ENCODE assay signal across 14 mouse cellular contexts in the genomic region with DNA sequence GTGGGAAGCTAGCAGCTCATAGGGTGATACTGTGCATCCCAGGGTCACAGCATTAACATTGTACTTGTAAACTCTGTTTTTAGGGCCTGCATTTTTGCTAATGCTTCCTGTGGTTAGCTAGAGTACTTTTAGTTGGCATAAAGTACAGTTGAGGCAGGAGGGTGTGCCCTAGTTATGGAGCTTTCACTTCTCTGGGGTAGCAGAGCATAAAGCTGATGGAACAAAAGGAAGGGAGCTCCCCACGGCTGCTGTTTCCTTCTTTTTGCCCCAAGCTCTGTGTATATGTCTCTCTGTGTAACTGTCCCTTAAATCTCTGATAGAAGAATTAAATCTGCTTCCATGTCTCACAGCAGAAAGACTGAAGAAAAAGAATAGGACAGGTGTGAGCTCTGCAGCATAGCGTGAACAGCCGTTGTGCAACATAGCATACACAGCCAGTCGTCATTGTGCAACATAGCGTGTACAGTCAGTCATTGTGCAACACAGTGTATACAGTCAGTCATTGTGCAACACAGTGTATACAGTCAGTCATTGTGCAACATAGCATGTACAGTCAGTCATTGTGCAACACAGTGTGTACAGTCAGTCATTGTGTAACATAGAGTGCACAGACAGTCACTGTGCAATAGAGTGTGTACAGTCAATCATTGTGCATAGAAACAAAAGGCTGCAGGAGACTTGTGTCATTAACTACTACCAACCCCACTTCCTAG. TPM values are rescaled to one million over a fixed set of nuclear protein-coding genes. Genes with fewer than 3 reads are reported as not detected.
A peak's percentile ranks its signal among the peaks of the same experiment; 100 is the strongest.
DNase-seq lines count a peak whose midpoint lies in the region; ATAC-seq and TF ChIP-seq lines count a peak whose summit lies in the region.
"Had no signal": no experiment of that assay in that cellular context is flagged by ENCODE, and none has a peak within 500 bp of the region (broad histone marks: within the 10 kb centered on the region; RNA-seq: fewer than 3 reads in every experiment).

No protein-coding gene starts in this region.

- WGBS in intestine, embryonic 16.5 days, result 92% methylated on average over 5 of the region's 5 CpGs
- WGBS in intestine, embryonic 15.5 days, result 91% methylated on average over 5 of the region's 5 CpGs

- H3K79me2 ChIP-seq in CH12.LX (replicated peaks; ENCODE audit: control insufficient read depth, extremely low read depth, insufficient read depth, poor library complexity, severe bottlenecking), result no peaks in the 10 kb centered on the region

- TF ChIP-seq EP300 in CH12.LX (IDR thresholded peaks at IDR 0.05; ENCODE audit: low read length), result no peak; the same call in 1 of the 2 replicates

- in situ Hi-C loops in CH12.LX (cut with MboI; ENCODE audit: low pct_ligation_motif_present, low pct_unique_long_range_greater_than_20kb, low sequenced_read_pairs), result no loop called here

- H3K27me3 ChIP-seq in intestine, embryonic 16.5 days (replicated peaks; ENCODE audit: control insufficient read depth, insufficient read depth, low read length), result no peaks in the 10 kb centered on the region
- no peaks in the 10 kb centered on the region for H3K27me3 ChIP-seq in intestine, embryonic 15.5 days (replicated peaks)
- H3K27me3 ChIP-seq in CH12.LX (replicated peaks), result no peaks in the 10 kb centered on the region
- H3K27me3 ChIP-seq: kidney, embryonic 15.5 days had no signal

- no peak overlapping the region for H3K27ac ChIP-seq in intestine, embryonic 16.5 days (ENCODE audit: low read length)
- no peak overlapping the region for H3K27ac ChIP-seq in intestine, embryonic 15.5 days
- H3K27ac ChIP-seq in CH12.LX (ENCODE audit: insufficient read depth, low read depth), result peak overlapping the region; percentile 87
- H3K27ac ChIP-seq: kidney, embryonic 15.5 days had no signal

- ATAC-seq in intestine, embryonic 16.5 days, result peak; percentile 44; the same call in 1 of the 2 replicates
- no peak for ATAC-seq in intestine, embryonic 15.5 days
- peak; percentile 84 for ATAC-seq in common myeloid progenitor, adult 5-6 weeks (replicated peaks; ENCODE audit: low read depth, poor library complexity, severe bottlenecking)
- ATAC-seq in megakaryocyte, adult 5-6 weeks (ENCODE audit: poor library complexity, severe bottlenecking), result peak; percentile 94

- no peaks in the 10 kb centered on the region for H3K9me3 ChIP-seq in intestine, embryonic 16.5 days (ENCODE audit: control insufficient read depth, low read length)
- H3K9me3 ChIP-seq in intestine, embryonic 15.5 days, result no peaks in the 10 kb centered on the region
- H3K9me3 ChIP-seq in CH12.LX (replicated peaks; ENCODE audit: low read length), result no peaks in the 10 kb centered on the region
- H3K9me3 ChIP-seq: kidney, embryonic 15.5 days had no signal

- TF ChIP-seq POLR2A in CH12.LX (IDR thresholded peaks at IDR 0.05; ENCODE audit: low read depth, low read length), result no peak

- peaks cover 2% of the 10 kb centered on the region; the same call in 1 of the 2 replicates for H3K36me3 ChIP-seq in intestine, embryonic 16.5 days (ENCODE audit: control insufficient read depth, insufficient read depth, low read length)
- no peaks in the 10 kb centered on the region for H3K36me3 ChIP-seq in intestine, embryonic 15.5 days
- peaks cover 39 to 75% of the 10 kb centered on the region in 2 experiments for H3K36me3 ChIP-seq in CH12.LX (replicated peaks in 1 of 2; ENCODE audit: control insufficient read depth in 1 of 2, insufficient read depth in 1 of 2, low read length in 1 of 2)

- H3K4me2 ChIP-seq in intestine, embryonic 16.5 days (ENCODE audit: low read depth, low read length), result no peak overlapping the region
- no peak overlapping the region for H3K4me2 ChIP-seq in intestine, embryonic 15.5 days (replicated peaks)
- H3K4me2 ChIP-seq in CH12.LX (ENCODE audit: insufficient read depth, low read depth, poor library complexity, severe bottlenecking), result peak overlapping the region; percentile 70; the same call in 1 of the 2 replicates
- H3K4me2 ChIP-seq: kidney, embryonic 15.5 days had no signal

- no peak overlapping the region for H3K4me3 ChIP-seq in intestine, embryonic 16.5 days (ENCODE audit: low read length)
- H3K4me3 ChIP-seq in intestine, embryonic 15.5 days (replicated peaks), result no peak overlapping the region
- H3K4me3 ChIP-seq in CH12.LX (replicated peaks in 1 of 3; ENCODE audit: low read depth in 2 of 3, low read length in 2 of 3, poor library complexity in 1 of 3), result peak overlapping the region in 1 of 3 experiments; percentile 50
- H3K4me3 ChIP-seq: kidney, embryonic 15.5 days had no signal

- no peak for TF ChIP-seq CTCF in CH12.LX (conservative IDR thresholded peaks at IDR 0.05 in 1 of 2, IDR thresholded peaks at IDR 0.05 in 1 of 2; ENCODE audit: low read depth in 2 of 2, low read length in 2 of 2)

- H3K4me1 ChIP-seq in intestine, embryonic 16.5 days (ENCODE audit: control insufficient read depth, insufficient read depth, low read length), result no peaks in the 10 kb centered on the region
- H3K4me1 ChIP-seq in intestine, embryonic 15.5 days (replicated peaks), result no peaks in the 10 kb centered on the region
- peaks cover 13 to 43% of the 10 kb centered on the region in 2 experiments for H3K4me1 ChIP-seq in CH12.LX (ENCODE audit: control insufficient read depth in 1 of 2, insufficient read depth in 2 of 2)
- H3K4me1 ChIP-seq: kidney, embryonic 15.5 days had no signal

- dilution Hi-C loops in CH12.LX (cut with MboI; ENCODE audit: extremely low pct_ligation_motif_present, extremely low pct_unique_long_range_greater_than_20kb, low sequenced_read_pairs), result no loop called here

- no peak overlapping the region for H3K9ac ChIP-seq in intestine, embryonic 16.5 days (ENCODE audit: low read depth, low read length)
- H3K9ac ChIP-seq in intestine, embryonic 15.5 days, result no peak overlapping the region
- peak overlapping the region; percentile 47; the same call in 1 of the 2 replicates for H3K9ac ChIP-seq in CH12.LX (ENCODE audit: insufficient read depth, low read depth)
- H3K9ac ChIP-seq: kidney, embryonic 15.5 days had no signal

- no peak for TF ChIP-seq RAD21 in CH12.LX (IDR thresholded peaks at IDR 0.05; ENCODE audit: low read depth, low read length)

- DNase-seq in CH12.LX (ENCODE audit: extremely low read depth), result peak; percentile 77
- DNase-seq in urinary bladder, postnatal 25 days (ENCODE audit: low spot score), result no peak
- DNase-seq in right cerebral cortex, postnatal 25 days, result no peak
- DNase-seq in ovary, postnatal 14 days (ENCODE audit: low spot score), result no peak
- DNase-seq: adrenal gland, postnatal 10 days; cerebellum, adult 8-10 months; heart, postnatal 14 days; right cerebral cortex, postnatal 4 days; thymus, postnatal 14 days had no signal

TF ChIP-seq in CH12.LX, 34 proteins besides CTCF, POLR2A, EP300 and RAD21:
- TF ChIP-seq ZMIZ1 (IDR thresholded peaks at IDR 0.05; ENCODE audit: low read depth, low read length) (peak; percentile 33; the same call in 1 of the 2 replicates), NRF1 (IDR thresholded peaks at IDR 0.05; ENCODE audit: low read depth, low read length) (no peak)

RNA-seq across cellular contexts. Expression of gene Lrrc40, which starts 25.5 kb away (rescaled TPM):
- 44.3 and 46.3 TPM in 2 replicates for polyA plus RNA-seq in intestine, embryonic 16.5 days (2015; fragmentation: Nextera tagmentation; extraction: Ambion mirVana)
- 45.3 and 56.3 TPM in 2 replicates for polyA plus RNA-seq in intestine, embryonic 15.5 days (2015; fragmentation: Nextera tagmentation; extraction: Ambion mirVana)
- total RNA-seq in CH12.LX (2012; rRNA removed) (61.3 and 64.3 TPM in 2 replicates), CH12.LX (2014; rRNA removed) (232 and 247 TPM in 2 replicates)
- polyA plus RNA-seq in CH12.LX (2012; ENCODE audit: insufficient read length, low read depth), result 94.6 and 144 TPM in 2 replicates
- 37.2 and 66.5 TPM in 2 replicates for total RNA-seq in common myeloid progenitor, adult 5-6 weeks (2017)
- 21.2 and 24.5 TPM in 2 replicates for total RNA-seq in megakaryocyte, adult 5-6 weeks (2015)
- 20.1 and 22.5 TPM in 2 replicates for total RNA-seq in megakaryocyte, adult 5-6 weeks (2017)

RNA-seq across cellular contexts. Expression of gene Srsf11, which starts 25.5 kb away (rescaled TPM):
- polyA plus RNA-seq in intestine, embryonic 16.5 days (2015; fragmentation: Nextera tagmentation; extraction: Ambion mirVana), result 161 and 179 TPM in 2 replicates
- polyA plus RNA-seq in intestine, embryonic 15.5 days (2015; fragmentation: Nextera tagmentation; extraction: Ambion mirVana), result 202 and 238 TPM in 2 replicates
- total RNA-seq in CH12.LX (2012; rRNA removed), result 205 and 241 TPM in 2 replicates
- 288 and 322 TPM in 2 replicates for total RNA-seq in CH12.LX (2014; rRNA removed)
- 725 and 830 TPM in 2 replicates for polyA plus RNA-seq in CH12.LX (2012; ENCODE audit: insufficient read length, low read depth)
- total RNA-seq in common myeloid progenitor, adult 5-6 weeks (2017), result 356 and 358 TPM in 2 replicates
- 162 and 164 TPM in 2 replicates for total RNA-seq in megakaryocyte, adult 5-6 weeks (2015)
- total RNA-seq in megakaryocyte, adult 5-6 weeks (2017), result 196 TPM in 2 replicates
